Mouse (Mus musculus) hindbrain, embryonic 14.5 days (tissue): ENCODE measurements around the gene Fkbp6. TPM values are rescaled to one million over a fixed set of nuclear protein-coding genes. Genes with fewer than 3 reads are reported as not detected.

Experiments
- ATAC-seq: fragments of 200-750 bp; cut with Nextera tagmentation; 2 replicates; pipeline ENCODE4 v1.8.0; 2017; ENCODE audit warnings: moderate number of reproducible peaks, mild to moderate bottlenecking, moderate TSS enrichment, moderate library complexity; ENCODE audit not compliant: low FRiP score
- DNase-seq: peaks from one replicate; pipeline ENCODE4 v3.0.0-alpha.2; 2015; ENCODE audit warnings: low spot score
- H3K27ac ChIP-seq: fragments of 300-500 bp; sonication (generic); 2 replicates; pipeline ENCODE4 v1.5.1; 2014; ENCODE audit warnings: mild to moderate bottlenecking, moderate library complexity
- H3K27me3 ChIP-seq: fragments of 300-500 bp; sonication (generic); 2 replicates; pipeline ENCODE4 v1.6.1; 2014; ENCODE audit warnings: mild to moderate bottlenecking, low read length, mixed read lengths; ENCODE audit not compliant: control insufficient read depth, insufficient read depth
- H3K36me3 ChIP-seq: fragments of 300-500 bp; sonication (generic); replicated peaks from 2 replicates; pipeline ENCODE4 v1.6.1; 2014; ENCODE audit not compliant: control insufficient read depth, insufficient read depth
- H3K4me1 ChIP-seq: fragments of 300-500 bp; sonication (generic); replicated peaks from 2 replicates; pipeline ENCODE4 v1.6.1; 2014; ENCODE audit warnings: antibody characterized with exemption, low read length, mixed read lengths; ENCODE audit not compliant: control insufficient read depth, insufficient read depth
- H3K4me2 ChIP-seq: fragments of 300-500 bp; sonication (generic); replicated peaks from 2 replicates; pipeline ENCODE4 v1.6.1; 2014; ENCODE audit warnings: mild to moderate bottlenecking, moderate library complexity
- H3K4me3 ChIP-seq: fragments of 300-500 bp; sonication (generic); replicated peaks from 2 replicates; pipeline ENCODE4 v1.5.1; 2014; ENCODE audit warnings: mild to moderate bottlenecking, low read length
- H3K9ac ChIP-seq: fragments of 300-500 bp; sonication (generic); 2 replicates; pipeline ENCODE4 v1.6.1; 2014
- H3K9me3 ChIP-seq: fragments of 300-500 bp; sonication (generic); 2 replicates; pipeline ENCODE4 v1.6.1; 2016; ENCODE audit warnings: low read length; ENCODE audit not compliant: control insufficient read depth
- WGBS: fragments of 180-500 bp; shearing (Covaris S2); extraction: QIAGEN DNeasy Blood & Tissue Kit; methylation state at CpG from one replicate; pipeline ENCODE4 v1.1.7; 2014; 5-methylcytosine and 5-hydroxymethylcytosine counted together
- polyA plus RNA-seq: library from polyadenylated mRNA; unstranded; fragments of >200 nt; fragmentation: Nextera tagmentation; extraction: Ambion mirVana; gene quantifications from 2 replicates; pipeline ENCODE4 v1.2.1, GENCODE M21; 2014

Fkbp6 gene
- polyA plus RNA-seq, 1 experiment from 2014 or later: 0.24 TPM

DNA sequence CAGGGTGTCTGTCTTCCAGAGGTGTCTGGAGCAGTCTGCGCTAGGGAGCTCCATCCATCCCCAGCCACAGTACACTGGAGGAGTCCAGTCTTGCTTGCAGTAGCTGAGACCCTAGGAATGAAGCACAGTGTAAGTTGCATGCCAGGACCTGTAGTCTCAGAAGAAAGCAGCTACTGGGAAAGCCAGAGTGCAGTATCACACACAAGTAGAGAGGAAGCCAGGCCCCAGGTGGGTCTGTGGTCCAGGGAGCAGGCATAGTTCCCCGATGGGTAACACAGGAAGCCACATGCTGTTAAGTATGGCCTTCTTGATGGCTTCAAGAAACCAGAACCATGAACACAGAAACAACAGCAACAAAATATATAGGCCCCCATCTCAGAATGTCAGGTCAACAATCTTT lies 57.8 kb downstream of the Fkbp6 start:
- Histone ChIP-seq H3K4me3 (no peak overlapping the region), H3K27me3 (no peaks in the 10 kb centered on the region), H3K36me3 (no peaks in the 10 kb centered on the region), H3K27ac (no peak overlapping the region), H3K9ac (no peak overlapping the region), H3K4me1 (no peaks in the 10 kb centered on the region), H3K9me3 (no peaks in the 10 kb centered on the region), H3K4me2 (no peak overlapping the region)
- no peak for ATAC-seq
- no peak for DNase-seq
- 94% methylated on average over 2 of the region's 2 CpGs for WGBS

DNA sequence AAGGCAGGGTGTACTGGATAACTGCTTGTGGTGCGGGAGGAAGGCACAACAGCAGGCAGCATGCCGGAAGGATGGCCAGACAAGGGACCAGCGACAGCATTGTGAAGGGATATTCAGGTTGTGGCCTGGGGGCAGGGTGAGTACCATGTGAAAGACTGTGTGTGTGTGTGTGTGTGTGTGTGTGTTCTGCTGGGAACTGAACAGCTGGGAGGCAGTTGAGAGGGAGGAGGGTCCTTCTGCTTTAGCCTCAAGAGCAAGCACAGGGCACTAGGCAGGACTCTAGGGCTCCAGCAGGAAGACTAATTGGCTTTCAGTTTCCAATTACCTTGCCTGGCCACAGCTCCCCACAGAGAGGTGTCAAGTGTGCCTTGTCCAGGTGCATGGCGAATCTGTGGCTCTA lies 58.7 kb downstream of the Fkbp6 start:
- H3K36me3 ChIP-seq: no peaks in the 10 kb centered on the region
- H3K4me1 ChIP-seq: no peaks in the 10 kb centered on the region
- WGBS: 47% methylated on average over 4 of the region's 4 CpGs
- H3K9ac ChIP-seq: no peak overlapping the region
- no peaks in the 10 kb centered on the region for H3K27me3 ChIP-seq
- H3K4me2 ChIP-seq: no peak overlapping the region
- ATAC-seq (no peak), DNase-seq (no peak)
- H3K4me3 ChIP-seq: no peak overlapping the region
- no peak overlapping the region for H3K27ac ChIP-seq
- no peaks in the 10 kb centered on the region for H3K9me3 ChIP-seq

DNA sequence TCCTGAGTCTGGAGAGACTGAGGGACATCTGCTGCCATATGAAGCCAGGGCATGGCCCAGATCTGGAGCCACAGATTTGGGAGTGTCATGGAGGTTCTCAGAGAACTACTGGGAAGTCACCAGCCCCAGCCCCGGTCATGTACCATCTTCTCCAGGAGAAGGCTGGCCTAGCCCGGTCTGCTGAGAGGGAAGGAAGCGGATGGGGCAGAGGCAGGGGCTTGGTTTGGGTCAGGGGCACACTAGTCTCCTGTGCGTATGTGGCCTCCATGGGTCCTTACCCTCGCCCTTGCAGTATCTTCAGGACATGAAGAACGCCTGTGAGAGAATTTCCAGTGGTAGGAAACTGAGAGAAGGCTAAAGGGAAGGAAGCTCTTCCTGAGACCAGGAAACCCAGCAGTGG lies 59.1 kb downstream of the Fkbp6 start:
- no peaks in the 10 kb centered on the region for H3K9me3 ChIP-seq
- H3K27ac ChIP-seq: no peak overlapping the region
- H3K4me1 ChIP-seq: no peaks in the 10 kb centered on the region
- H3K4me2 ChIP-seq: no peak overlapping the region
- no peak overlapping the region for H3K9ac ChIP-seq
- ATAC-seq (no peak), DNase-seq (no peak)
- H3K36me3 ChIP-seq: no peaks in the 10 kb centered on the region
- 81% methylated on average over 6 of the region's 6 CpGs for WGBS
- no peak overlapping the region for H3K4me3 ChIP-seq
- H3K27me3 ChIP-seq: no peaks in the 10 kb centered on the region

DNA sequence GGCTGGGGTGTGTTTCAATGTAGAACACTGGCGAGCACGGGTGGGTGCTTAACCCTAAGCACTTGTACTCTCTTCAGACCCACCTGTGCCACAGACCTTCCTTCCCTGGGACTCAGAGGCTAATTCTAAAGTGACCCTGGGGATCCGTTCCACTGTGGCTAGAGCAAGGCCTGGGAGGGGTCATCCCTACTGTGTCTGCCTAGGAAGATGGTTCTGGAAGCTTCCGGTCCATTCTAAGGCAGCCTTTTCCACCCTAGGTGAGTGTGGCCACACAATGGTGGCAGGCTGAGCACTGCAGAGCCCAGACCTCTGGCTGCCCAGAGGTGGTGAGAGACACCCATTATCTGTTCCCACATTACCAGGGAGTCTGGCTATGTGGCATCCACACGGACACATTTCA lies 62.9 kb downstream of the Fkbp6 start:
- Histone ChIP-seq H3K4me2 (no peak overlapping the region), H3K9ac (no peak overlapping the region), H3K27me3 (no peaks in the 10 kb centered on the region), H3K4me3 (no peak overlapping the region), H3K27ac (no peak overlapping the region), H3K9me3 (no peaks in the 10 kb centered on the region), H3K36me3 (no peaks in the 10 kb centered on the region), H3K4me1 (no peaks in the 10 kb centered on the region)
- WGBS: 78% methylated on average over 5 of the region's 5 CpGs
- ATAC-seq (no peak), DNase-seq (no peak)

DNA sequence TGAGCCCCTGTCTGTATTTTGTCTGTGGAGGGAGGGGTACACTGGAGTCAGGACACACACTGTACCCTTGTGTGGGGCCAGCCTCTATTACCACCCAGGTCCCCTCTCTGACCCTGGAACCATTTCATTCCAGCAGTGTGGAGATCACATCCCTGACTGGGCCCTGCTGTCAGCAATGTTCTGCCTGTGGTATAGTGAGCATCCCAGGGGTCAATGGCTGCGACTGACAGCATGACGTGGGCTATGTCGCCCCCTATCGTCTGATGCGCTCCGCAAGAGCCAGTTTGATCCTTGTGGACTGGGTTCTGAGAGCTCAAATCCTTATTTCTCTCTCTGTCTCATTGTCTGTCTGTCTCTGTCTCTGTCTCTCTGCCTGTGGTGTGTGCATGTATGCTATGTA lies 63.7 kb downstream of the Fkbp6 start:
- WGBS: 0% methylated on average over 6 of the region's 6 CpGs

DNA sequence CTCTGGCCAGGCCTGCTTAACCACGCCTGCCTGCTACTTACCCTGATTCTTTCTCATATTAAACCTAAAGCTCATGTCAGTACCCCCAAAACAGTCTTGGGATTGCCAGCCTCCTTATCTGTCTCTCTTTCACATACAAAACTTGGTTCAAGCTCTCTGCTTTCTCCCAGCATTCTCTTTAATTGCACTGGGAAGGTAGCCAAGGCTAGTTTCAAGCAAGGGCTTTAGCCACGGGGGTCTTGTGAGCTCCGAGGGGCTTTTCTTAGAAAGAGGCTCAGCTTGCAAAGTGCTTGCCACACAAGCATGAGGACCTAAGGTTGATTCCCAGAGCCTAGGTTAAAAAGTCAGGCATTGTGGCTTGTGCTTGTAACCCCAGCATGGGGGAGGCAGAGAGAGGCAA lies 64.6 kb downstream of the Fkbp6 start:
- Histone ChIP-seq H3K4me2 (no peak overlapping the region), H3K27me3 (no peaks in the 10 kb centered on the region), H3K4me3 (no peak overlapping the region), H3K36me3 (no peaks in the 10 kb centered on the region), H3K4me1 (no peaks in the 10 kb centered on the region), H3K9ac (no peak overlapping the region), H3K9me3 (no peaks in the 10 kb centered on the region), H3K27ac (no peak overlapping the region)
- ATAC-seq: no peak
- 60% methylated on average over 3 of the region's 3 CpGs for WGBS
- no peak for DNase-seq

More for the DNA sequence above, 63.7 kb downstream of the Fkbp6 start:
- Histone ChIP-seq H3K9me3 (no peaks in the 10 kb centered on the region), H3K27ac (no peak overlapping the region), H3K36me3 (no peaks in the 10 kb centered on the region), H3K27me3 (no peaks in the 10 kb centered on the region), H3K4me1 (no peaks in the 10 kb centered on the region), H3K9ac (no peak overlapping the region), H3K4me3 (no peak overlapping the region), H3K4me2 (no peak overlapping the region)
- peak; percentile 51; the same call in 1 of the 2 replicates for ATAC-seq
- peak; percentile 86 for DNase-seq

DNA sequence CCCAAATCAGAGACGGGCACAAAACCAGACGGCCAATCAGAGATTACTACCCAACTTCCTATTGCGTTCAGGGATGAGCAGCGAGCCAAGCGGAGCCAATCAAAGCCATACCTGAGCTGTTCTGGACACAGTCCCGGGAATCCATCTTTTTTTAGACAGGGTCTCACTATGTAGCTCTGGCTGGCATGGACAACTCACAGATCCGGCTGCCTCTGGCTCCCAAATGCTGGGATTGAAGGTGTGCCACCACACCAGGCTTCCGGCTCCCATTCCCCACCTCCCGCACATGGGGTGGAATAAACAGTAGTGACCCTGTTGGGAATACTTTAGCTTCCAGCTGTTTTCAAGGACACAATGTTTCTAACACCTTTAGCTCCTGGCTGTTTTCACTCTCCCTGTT lies 69.6 kb downstream of the Fkbp6 start:
- ATAC-seq (no peak), DNase-seq (no peak)
- peaks cover 14% of the 10 kb centered on the region; the same call in 1 of the 2 replicates for H3K27me3 ChIP-seq
- H3K4me2 ChIP-seq: no peak overlapping the region
- H3K9me3 ChIP-seq: no peaks in the 10 kb centered on the region
- H3K9ac ChIP-seq: no peak overlapping the region
- no peak overlapping the region for H3K27ac ChIP-seq
- H3K36me3 ChIP-seq: no peaks in the 10 kb centered on the region
- H3K4me3 ChIP-seq: no peak overlapping the region
- peaks cover 9% of the 10 kb centered on the region; the same call in 1 of the 2 replicates for H3K4me1 ChIP-seq
- WGBS: 86% methylated on average over 9 of the region's 9 CpGs

DNA sequence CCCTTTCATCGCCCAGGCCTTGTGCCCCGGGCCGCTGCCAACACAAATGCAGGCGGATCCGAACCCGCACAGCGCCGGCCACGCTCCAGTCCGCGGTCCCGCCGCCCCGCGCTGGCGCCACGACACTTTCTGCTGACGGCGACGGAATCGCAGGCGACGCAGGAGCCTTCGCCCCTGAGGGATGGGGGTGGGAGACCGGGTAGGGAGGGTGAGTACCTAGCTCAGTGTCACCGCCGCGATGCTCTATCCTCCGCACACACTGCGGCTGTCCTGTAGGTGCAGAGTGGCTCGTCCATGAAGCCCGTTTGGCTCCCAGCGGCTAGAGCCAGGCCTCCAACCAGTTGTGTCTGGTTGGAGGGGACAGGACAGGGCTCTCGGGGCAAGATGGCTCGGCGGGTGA lies 73.2 kb downstream of the Fkbp6 start:
- 5% methylated on average over 35 of the region's 36 CpGs for WGBS
- ATAC-seq: no peak
- Histone ChIP-seq H3K27ac (no peak overlapping the region), H3K4me1 (peaks cover 13% of the 10 kb centered on the region; the same call in 1 of the 2 replicates), H3K36me3 (no peaks in the 10 kb centered on the region), H3K4me3 (peak overlapping the region; percentile 10; the same call in 1 of the 2 replicates), H3K9ac (peak overlapping the region; percentile 36; the same call in 1 of the 2 replicates), H3K9me3 (no peaks in the 10 kb centered on the region), H3K4me2 (peak overlapping the region; percentile 39), H3K27me3 (peaks cover 14% of the 10 kb centered on the region; the same call in 1 of the 2 replicates)
- no peak for DNase-seq

DNA sequence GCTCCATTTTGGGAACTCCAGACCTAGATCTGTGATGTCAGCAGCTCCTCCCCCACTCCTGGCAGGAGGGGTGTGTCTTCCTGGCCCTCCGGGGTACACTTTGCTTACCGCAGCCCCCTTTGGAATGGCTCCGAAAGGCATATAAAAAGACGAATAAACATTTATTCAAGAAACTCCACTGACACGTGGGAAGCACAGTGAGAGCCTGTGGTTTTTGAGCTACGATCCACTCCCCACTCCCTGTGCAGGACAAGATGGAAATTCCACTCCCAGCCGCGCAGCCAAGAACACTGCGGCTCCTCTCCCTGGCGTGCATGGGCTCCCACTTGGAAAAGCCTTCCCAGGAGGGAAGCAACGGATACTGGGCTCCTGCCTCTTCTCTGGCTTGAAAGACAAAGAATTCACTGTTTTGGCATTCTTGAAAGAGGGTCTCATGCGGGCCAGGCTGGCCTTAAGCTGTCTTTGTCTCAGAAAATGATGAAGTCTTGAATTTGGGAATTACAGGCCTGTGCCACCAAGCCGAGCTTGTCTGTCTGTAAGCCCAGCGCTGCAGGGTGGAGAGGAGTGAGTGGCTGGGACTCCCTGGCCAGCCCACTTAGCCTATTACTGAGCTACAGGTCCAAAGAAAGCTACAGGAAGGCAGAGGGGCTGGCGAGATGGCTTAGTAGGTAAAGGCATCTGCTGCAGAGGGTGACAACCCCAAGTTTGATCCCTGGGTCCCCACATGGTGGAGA lies 75.0 kb downstream of the Fkbp6 start:
- H3K27me3 ChIP-seq: peaks cover 14% of the 10 kb centered on the region; the same call in 1 of the 2 replicates
- H3K4me1 ChIP-seq: peaks cover 13% of the 10 kb centered on the region; the same call in 1 of the 2 replicates
- peak overlapping the region; percentile 19 for H3K4me2 ChIP-seq
- WGBS: 13% methylated on average over 15 of the region's 15 CpGs
- H3K36me3 ChIP-seq: no peaks in the 10 kb centered on the region
- H3K9me3 ChIP-seq: no peaks in the 10 kb centered on the region
- peak overlapping the region; percentile 68 for H3K27ac ChIP-seq
- no peak for ATAC-seq
- DNase-seq: peak; percentile 37
- H3K9ac ChIP-seq: no peak overlapping the region
- H3K4me3 ChIP-seq: no peak overlapping the region
